Mouse (Mus musculus): ENCODE measurements around the gene Stag2.

Stag2 gene

GRCm38 (mm10) chrX:42250342-42250741, 101.2 kb downstream of the Stag2 start:
- DNase-seq: no peak

- peak; percentile 6 for DNase-seq
These were observed 123.6 kb downstream of the Stag2 start for GRCm38 (mm10) chrX:42272713-42273112.

DNA sequence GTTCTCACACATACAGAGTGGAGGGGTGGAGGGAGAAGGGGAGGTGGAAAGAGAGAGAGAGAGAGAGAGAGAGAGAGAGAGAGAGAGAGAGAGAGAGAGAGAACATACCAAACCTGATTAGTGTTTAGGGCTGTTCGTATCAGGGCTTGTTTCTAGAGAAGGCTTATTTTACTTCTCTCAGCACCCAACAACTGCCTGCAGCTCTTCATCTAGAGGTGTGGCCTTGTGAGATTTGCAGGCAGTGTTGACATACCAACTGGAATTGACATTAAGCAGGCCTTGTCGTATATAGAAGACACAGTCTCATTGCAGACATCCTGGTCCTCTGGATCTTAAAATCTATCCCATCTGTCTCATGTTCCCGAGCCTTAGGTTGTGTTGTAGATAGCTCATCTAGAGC, 141.1 kb downstream of the Stag2 start:
- DNase-seq: no peak

DNA sequence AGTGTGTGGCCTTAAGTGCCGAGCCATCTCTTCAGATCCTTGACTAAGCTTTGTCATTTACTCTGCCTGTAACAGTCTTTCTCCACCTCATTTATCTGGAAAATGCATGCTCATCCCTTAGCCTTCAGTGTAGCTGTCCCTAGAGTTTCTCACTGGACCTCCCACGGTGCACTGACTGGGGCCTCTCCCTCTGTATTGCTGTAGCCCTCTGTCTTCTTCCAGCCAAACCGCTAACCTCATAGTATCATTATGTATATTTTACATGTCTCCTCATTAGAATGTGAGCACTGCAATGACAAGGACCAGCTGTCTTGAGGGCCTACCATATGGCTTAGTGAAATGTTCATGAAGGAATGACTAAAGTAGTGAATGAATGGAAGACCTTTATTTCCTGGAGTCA, 166.1 kb downstream of the Stag2 start:
- no peak for DNase-seq

DNA sequence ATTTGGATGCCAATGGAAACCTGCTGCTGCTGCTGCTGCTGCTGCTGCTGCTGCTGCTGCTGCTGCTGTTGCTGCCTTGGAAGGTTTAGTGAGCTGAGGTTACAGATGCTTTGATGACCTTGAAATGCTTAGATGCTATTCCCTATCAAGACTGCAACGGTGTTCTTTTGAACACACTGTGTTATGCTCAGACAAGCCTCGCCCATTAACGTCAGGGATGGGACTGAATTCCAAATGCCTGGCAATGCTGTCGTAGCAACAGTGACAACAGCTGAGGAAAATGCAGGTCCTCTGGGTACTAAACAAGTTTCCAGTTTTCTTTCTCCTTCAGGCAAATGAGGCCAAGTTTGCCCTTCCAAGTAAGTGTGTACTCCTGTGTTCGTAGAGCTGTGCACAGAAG, 171.3 kb downstream of the Stag2 start:
- no peak for DNase-seq

DNA sequence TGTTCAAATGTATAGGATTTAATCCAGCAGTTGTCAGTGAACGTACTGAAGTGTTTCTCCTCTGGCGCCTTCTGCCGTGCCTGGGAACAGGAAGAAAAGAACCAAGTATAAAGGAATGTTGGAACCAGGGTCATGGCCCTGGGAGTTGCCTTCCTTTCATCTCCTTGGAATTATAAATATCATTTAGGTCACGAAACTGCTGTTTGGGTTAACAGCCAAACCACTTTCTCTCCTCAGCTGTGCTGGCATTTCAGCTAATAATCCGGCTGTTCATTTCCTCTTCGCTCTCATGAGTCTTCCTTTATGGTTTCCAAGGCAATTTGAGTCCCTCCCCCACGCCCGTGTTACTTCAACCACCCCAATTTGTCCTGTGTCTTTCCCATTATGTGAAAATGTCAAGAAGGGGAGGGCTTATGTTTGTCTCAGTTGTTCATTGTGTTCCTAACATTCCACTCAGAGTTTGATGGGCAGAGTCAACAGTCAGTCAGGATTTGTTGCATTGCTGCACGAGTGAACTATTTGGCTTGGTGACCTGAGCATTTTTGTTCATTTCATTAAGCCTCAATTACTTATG, 172.2 kb downstream of the Stag2 start:
- DNase-seq: no peak

- no peak for DNase-seq
These were observed 175.7 kb downstream of the Stag2 start for GRCm38 (mm10) chrX:42324848-42325247.
